Mouse (Mus musculus) heart, postnatal 4 days (tissue): ENCODE results near the gene Fkbp9. TPM values are rescaled to one million over a fixed set of nuclear protein-coding genes. Genes with fewer than 3 reads are reported as not detected.
"Not testable (repeated sequence)": the region's sequence is repeated elsewhere in the genome, so short reads cannot be mapped to it uniquely, and the experiment has no call there.

Experiments
- DNase-seq: peaks from one replicate; pipeline ENCODE4 v3.0.0; 2021
- total RNA-seq, 2 experiments: library from RNA; stranded (reverse); gene quantifications; 2 replicates each; pipeline ENCODE4 v1.2.3; 2021

Fkbp9 gene
- total RNA-seq, 2 experiments from 2014 or later: 130 to 135 TPM

- DNase-seq: no peak
These were observed 11.4 kb downstream of the Fkbp9 start for GRCm38 (mm10) chr6:56843229-56843628.

GRCm38 (mm10) chr6:56844365-56844764 is 12.5 kb downstream of the Fkbp9 start:
- no peak for DNase-seq

GRCm38 (mm10) chr6:56848974-56849373 is 17.1 kb downstream of the Fkbp9 start:
- DNase-seq: no peak

- peak; percentile 20 for DNase-seq
These were observed 18.5 kb downstream of the Fkbp9 start for GRCm38 (mm10) chr6:56850315-56850714.

- no peak for DNase-seq
These were observed 22.9 kb downstream of the Fkbp9 start for GRCm38 (mm10) chr6:56854803-56855202.

GRCm38 (mm10) chr6:56856748-56857147 is 24.9 kb downstream of the Fkbp9 start:
- DNase-seq: no peak

- no peak for DNase-seq
These were observed 28.5 kb downstream of the Fkbp9 start for GRCm38 (mm10) chr6:56860205-56860848.

- not testable (repeated sequence) for DNase-seq
These were observed 35.0 kb downstream of the Fkbp9 start for GRCm38 (mm10) chr6:56866899-56867298.

GRCm38 (mm10) chr6:56868565-56868964 is 36.7 kb downstream of the Fkbp9 start:
- DNase-seq: no peak

GRCm38 (mm10) chr6:56870027-56870426 is 38.2 kb downstream of the Fkbp9 start:
- no peak for DNase-seq

- no peak for DNase-seq
These were observed 45.0 kb downstream of the Fkbp9 start for GRCm38 (mm10) chr6:56876870-56877269.

- DNase-seq: no peak
These were observed 46.1 kb downstream of the Fkbp9 start for GRCm38 (mm10) chr6:56877985-56878384.

GRCm38 (mm10) chr6:56879352-56879955 is 47.6 kb downstream of the Fkbp9 start:
- DNase-seq: no peak

- DNase-seq: no peak
These were observed 56.7 kb downstream of the Fkbp9 start for GRCm38 (mm10) chr6:56888561-56888960.

GRCm38 (mm10) chr6:56890762-56891161 is 58.9 kb downstream of the Fkbp9 start:
- DNase-seq: no peak

- DNase-seq: no peak
These were observed 67.7 kb downstream of the Fkbp9 start for GRCm38 (mm10) chr6:56899601-56900000.

- no peak for DNase-seq
These were observed 69.5 kb downstream of the Fkbp9 start for GRCm38 (mm10) chr6:56901336-56901735.

- DNase-seq: peak; percentile 57
These were observed 70.0 kb downstream of the Fkbp9 start for GRCm38 (mm10) chr6:56901824-56902386.

GRCm38 (mm10) chr6:56902606-56903520 is 71.0 kb downstream of the Fkbp9 start:
- DNase-seq: no peak

- no peak for DNase-seq
These were observed 72.0 kb downstream of the Fkbp9 start for GRCm38 (mm10) chr6:56903831-56904230.

GRCm38 (mm10) chr6:56904330-56904729 is 72.5 kb downstream of the Fkbp9 start:
- no peak for DNase-seq

GRCm38 (mm10) chr6:56904982-56905381 is 73.1 kb downstream of the Fkbp9 start:
- no peak for DNase-seq

- DNase-seq: no peak
These were observed 73.6 kb downstream of the Fkbp9 start for GRCm38 (mm10) chr6:56905486-56905885.
